Mouse (Mus musculus): ENCODE data around the gene Klk1.
A peak's percentile ranks its signal among the peaks of the same experiment; 100 is the strongest.

The Klk1 gene

GRCm38 (mm10) chr7:44253023-44253616 is 28.0 kb downstream of the Klk1 start:
- no peak for DNase-seq (ENCODE audit: low spot score)

- no peak for DNase-seq (ENCODE audit: low spot score)
Measured at GRCm38 (mm10) chr7:44254930-44255329, 29.8 kb downstream of the Klk1 start.

- no peak for DNase-seq (ENCODE audit: low spot score)
Measured at GRCm38 (mm10) chr7:44257278-44257677, 32.1 kb downstream of the Klk1 start, which contains the start of gene Acp4. Gene Acp4 (minus strand): TSS chr7:44257378.

GRCm38 (mm10) chr7:44260410-44260809 is 35.2 kb downstream of the Klk1 start:
- no peak for DNase-seq (ENCODE audit: low spot score)

GRCm38 (mm10) chr7:44261147-44261546 is 36.0 kb downstream of the Klk1 start, which contains the start of gene Gm15517:
Gene Gm15517 (plus strand): TSS chr7:44261447.
- no peak for DNase-seq (ENCODE audit: low spot score)

- DNase-seq (ENCODE audit: low spot score) = peak; percentile 88
Measured at GRCm38 (mm10) chr7:44262791-44263643, 37.9 kb downstream of the Klk1 start.

- DNase-seq (ENCODE audit: low spot score) = no peak
Measured at GRCm38 (mm10) chr7:44268117-44268516, 43.0 kb downstream of the Klk1 start.

- DNase-seq (ENCODE audit: low spot score) = no peak
Measured at GRCm38 (mm10) chr7:44269397-44269796, 44.2 kb downstream of the Klk1 start.

GRCm38 (mm10) chr7:44271309-44271708 is 46.1 kb downstream of the Klk1 start:
- no peak for DNase-seq (ENCODE audit: low spot score)

GRCm38 (mm10) chr7:44272546-44272945 is 47.4 kb downstream of the Klk1 start:
- DNase-seq (ENCODE audit: low spot score) = no peak

- no peak for DNase-seq (ENCODE audit: low spot score)
Measured at GRCm38 (mm10) chr7:44273446-44273845, 48.3 kb downstream of the Klk1 start.

- no peak for DNase-seq (ENCODE audit: low spot score)
Measured at GRCm38 (mm10) chr7:44274096-44274495, 48.9 kb downstream of the Klk1 start.

GRCm38 (mm10) chr7:44275546-44275945 is 50.4 kb downstream of the Klk1 start:
- DNase-seq (ENCODE audit: low spot score) = no peak

- DNase-seq (ENCODE audit: low spot score) = no peak
Measured at GRCm38 (mm10) chr7:44276461-44277249, 51.5 kb downstream of the Klk1 start.

- DNase-seq (ENCODE audit: low spot score) = peak; percentile 41
Measured at GRCm38 (mm10) chr7:44277250-44277622, 52.1 kb downstream of the Klk1 start.
